Mouse (Mus musculus): Measurements from ENCODE around the gene Pik3ip1. TPM values are rescaled to one million over a fixed set of nuclear protein-coding genes. Genes with fewer than 3 reads are reported as not detected.

Pik3ip1 gene
- polyA plus RNA-seq, 1 experiment, result 5.8 TPM

GRCm38 (mm10) chr11:3287921-3288320 lies 42.3 kb upstream of the Pik3ip1 start:
- Histone ChIP-seq H3K36me3 (ENCODE audit: control insufficient read depth, insufficient read depth) (no peaks in the 10 kb centered on the region), H3K4me3 (peak overlapping the region; percentile 62), H3K79me2 (ENCODE audit: control insufficient read depth, insufficient read depth) (peaks cover 26% of the 10 kb centered on the region), H3K27me3 (ENCODE audit: control insufficient read depth, insufficient read depth, insufficient read length) (no peaks in the 10 kb centered on the region), H3K4me2 (ENCODE audit: low read depth) (peak overlapping the region; percentile 94), H3ac (ENCODE audit: control insufficient read depth, insufficient read length) (no peak overlapping the region)
- TF ChIP-seq USF1 (IDR thresholded peaks at IDR 0.05; ENCODE audit: low read depth), result no peak
- no peak for TF ChIP-seq REST (IDR thresholded peaks at IDR 0.05; ENCODE audit: insufficient read depth, insufficient read length)
- TF ChIP-seq POLR2AphosphoS2 (IDR thresholded peaks at IDR 0.05; ENCODE audit: insufficient read length, low read depth), result no peak
- TF ChIP-seq POLR2A (IDR thresholded peaks at IDR 0.05; ENCODE audit: insufficient read length, low read depth), result no peak
- TF ChIP-seq MYOD1 (IDR thresholded peaks at IDR 0.05; ENCODE audit: control insufficient read depth in 1 of 3, insufficient read length in 2 of 3, low read depth in 2 of 3), result no peak
- TF ChIP-seq SRF (IDR thresholded peaks at IDR 0.05; ENCODE audit: control insufficient read depth, insufficient read length, low read depth), result no peak
- no peak for TF ChIP-seq TCF12 (IDR thresholded peaks at IDR 0.05; ENCODE audit: insufficient read depth, poor library complexity, severe bottlenecking)
- no peak for TF ChIP-seq CEBPB (IDR thresholded peaks at IDR 0.05; ENCODE audit: insufficient read depth, poor library complexity, severe bottlenecking)
- TF ChIP-seq TCF3 (IDR thresholded peaks at IDR 0.05; ENCODE audit: insufficient read length, low read depth), result no peak
- TF ChIP-seq E2F4 (IDR thresholded peaks at IDR 0.05; ENCODE audit: insufficient read depth), result no peak
- TF ChIP-seq MAX (IDR thresholded peaks at IDR 0.05; ENCODE audit: low read depth), result no peak
- TF ChIP-seq MYOG (IDR thresholded peaks at IDR 0.05; ENCODE audit: control insufficient read depth in 1 of 3, insufficient read depth in 1 of 3, insufficient read length in 2 of 3, low read depth in 2 of 3), result no peak

- Histone ChIP-seq H3K4me3 (peak within 1 kb of the TSS; percentile 62), H3K4me2 (ENCODE audit: low read depth) (peak within 1 kb of the TSS; percentile 94), H3K36me3 (ENCODE audit: control insufficient read depth, insufficient read depth) (peaks cover 6% of the 10 kb centered on the region), H3K27me3 (ENCODE audit: control insufficient read depth, insufficient read depth, insufficient read length) (no peaks in the 10 kb centered on the region), H3ac (ENCODE audit: control insufficient read depth, insufficient read length) (peak within 1 kb of the TSS; percentile 79), H3K79me2 (ENCODE audit: control insufficient read depth, insufficient read depth) (peaks cover 34% of the 10 kb centered on the region)
- TF ChIP-seq MAX (IDR thresholded peaks at IDR 0.05; ENCODE audit: low read depth) (peak; percentile 7), CEBPB (IDR thresholded peaks at IDR 0.05; ENCODE audit: insufficient read depth, poor library complexity, severe bottlenecking) (no peak), POLR2AphosphoS2 (IDR thresholded peaks at IDR 0.05; ENCODE audit: insufficient read length, low read depth) (peak; percentile 86), POLR2A (IDR thresholded peaks at IDR 0.05; ENCODE audit: insufficient read length, low read depth) (peak; percentile 78)
Measured at GRCm38 (mm10) chr11:3288521-3289301, 41.5 kb upstream of the Pik3ip1 start, which contains the start of gene Patz1. Gene Patz1, plus strand, starts transcription at chr11:3288874.

GRCm38 (mm10) chr11:3289302-3289802 lies 40.8 kb upstream of the Pik3ip1 start:
- Histone ChIP-seq H3K4me2 (ENCODE audit: low read depth) (peak overlapping the region; percentile 94), H3K79me2 (ENCODE audit: control insufficient read depth, insufficient read depth) (peaks cover 40% of the 10 kb centered on the region), H3K36me3 (ENCODE audit: control insufficient read depth, insufficient read depth) (peaks cover 12% of the 10 kb centered on the region), H3K4me3 (peak overlapping the region; percentile 62), H3ac (ENCODE audit: control insufficient read depth, insufficient read length) (peak overlapping the region; percentile 79), H3K27me3 (ENCODE audit: control insufficient read depth, insufficient read depth, insufficient read length) (no peaks in the 10 kb centered on the region)
- TF ChIP-seq E2F4 (IDR thresholded peaks at IDR 0.05; ENCODE audit: insufficient read depth) (no peak), POLR2A (IDR thresholded peaks at IDR 0.05; ENCODE audit: insufficient read length, low read depth) (no peak), POLR2AphosphoS2 (IDR thresholded peaks at IDR 0.05; ENCODE audit: insufficient read length, low read depth) (no peak), USF1 (IDR thresholded peaks at IDR 0.05; ENCODE audit: low read depth) (no peak), SRF (IDR thresholded peaks at IDR 0.05; ENCODE audit: control insufficient read depth, insufficient read length, low read depth) (no peak)

- Histone ChIP-seq H3K79me2 (ENCODE audit: control insufficient read depth, insufficient read depth) (peaks cover 45% of the 10 kb centered on the region), H3ac (ENCODE audit: control insufficient read depth, insufficient read length) (peak overlapping the region; percentile 79), H3K4me2 (ENCODE audit: low read depth) (peak overlapping the region; percentile 100), H3K27me3 (ENCODE audit: control insufficient read depth, insufficient read depth, insufficient read length) (no peaks in the 10 kb centered on the region), H3K4me3 (peak overlapping the region; percentile 62), H3K36me3 (ENCODE audit: control insufficient read depth, insufficient read depth) (peaks cover 12% of the 10 kb centered on the region)
- TF ChIP-seq TCF3 (IDR thresholded peaks at IDR 0.05; ENCODE audit: insufficient read length, low read depth), result no peak
- TF ChIP-seq MYOD1 (IDR thresholded peaks at IDR 0.05; ENCODE audit: control insufficient read depth in 1 of 3, insufficient read length in 2 of 3, low read depth in 2 of 3), result peak in 1 of 3 experiments; percentile 58
- TF ChIP-seq USF1 (IDR thresholded peaks at IDR 0.05; ENCODE audit: low read depth), result no peak
- peak; percentile 82 for TF ChIP-seq POLR2A (IDR thresholded peaks at IDR 0.05; ENCODE audit: insufficient read length, low read depth)
- no peak for TF ChIP-seq TCF12 (IDR thresholded peaks at IDR 0.05; ENCODE audit: insufficient read depth, poor library complexity, severe bottlenecking)
- no peak for TF ChIP-seq SRF (IDR thresholded peaks at IDR 0.05; ENCODE audit: control insufficient read depth, insufficient read length, low read depth)
- TF ChIP-seq CEBPB (IDR thresholded peaks at IDR 0.05; ENCODE audit: insufficient read depth, poor library complexity, severe bottlenecking), result no peak
- peak; percentile 88 for TF ChIP-seq POLR2AphosphoS2 (IDR thresholded peaks at IDR 0.05; ENCODE audit: insufficient read length, low read depth)
- TF ChIP-seq MAX (IDR thresholded peaks at IDR 0.05; ENCODE audit: low read depth), result no peak
- TF ChIP-seq MYOG (IDR thresholded peaks at IDR 0.05; ENCODE audit: control insufficient read depth in 1 of 3, insufficient read depth in 1 of 3, insufficient read length in 2 of 3, low read depth in 2 of 3), result peak in 2 of 3 experiments; percentile 10 to 70
- no peak for TF ChIP-seq REST (IDR thresholded peaks at IDR 0.05; ENCODE audit: insufficient read depth, insufficient read length)
- peak; percentile 75 for TF ChIP-seq E2F4 (IDR thresholded peaks at IDR 0.05; ENCODE audit: insufficient read depth)
Measured at GRCm38 (mm10) chr11:3289803-3290639, 40.2 kb upstream of the Pik3ip1 start.

All from myocyte (in vitro differentiated cells).